Mouse (Mus musculus): Measurements from ENCODE around the gene Nfil3.

The Nfil3 gene

DNA sequence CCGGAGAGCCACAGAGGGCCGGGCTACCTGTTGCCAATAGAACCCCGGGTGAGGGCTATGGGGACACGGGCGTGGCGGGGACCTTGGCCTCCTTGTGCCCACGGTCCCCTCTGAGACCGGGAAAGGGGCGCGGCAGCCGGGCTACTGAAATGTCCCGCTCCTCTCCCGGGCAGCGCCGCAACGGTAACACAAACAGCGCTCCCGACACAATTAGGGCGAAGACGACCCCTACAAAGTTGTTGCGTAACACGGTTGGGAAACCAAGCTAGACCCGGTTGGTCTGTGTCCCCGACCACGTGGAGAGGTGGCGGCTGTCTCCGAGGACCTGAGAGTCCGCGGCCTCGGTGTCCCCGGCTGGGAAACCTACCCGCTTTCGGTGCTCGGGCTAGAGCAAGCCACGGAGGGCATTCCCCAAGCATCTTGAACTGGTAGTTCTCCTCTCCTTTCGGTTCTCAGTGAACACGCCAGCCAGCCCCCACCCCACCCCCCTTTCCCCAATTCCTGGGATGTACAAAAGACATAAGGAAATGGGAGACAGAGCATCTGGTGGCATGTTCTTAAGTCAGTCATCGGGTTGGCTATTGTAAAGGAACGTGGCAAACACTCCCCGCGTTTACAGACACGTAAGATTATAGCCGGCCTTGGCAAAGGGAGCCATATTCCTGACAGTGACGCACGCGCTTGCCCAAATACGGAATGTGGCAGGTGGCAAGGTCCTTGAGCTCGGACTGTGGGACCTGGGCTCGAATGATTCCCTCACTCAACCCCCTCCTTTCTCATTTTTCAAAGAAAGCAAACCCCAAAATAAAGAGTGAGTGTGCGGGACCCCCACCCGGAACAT, 788 bp upstream of the Nfil3 start:
- no peak for DNase-seq (ENCODE audit: low read depth)

DNA sequence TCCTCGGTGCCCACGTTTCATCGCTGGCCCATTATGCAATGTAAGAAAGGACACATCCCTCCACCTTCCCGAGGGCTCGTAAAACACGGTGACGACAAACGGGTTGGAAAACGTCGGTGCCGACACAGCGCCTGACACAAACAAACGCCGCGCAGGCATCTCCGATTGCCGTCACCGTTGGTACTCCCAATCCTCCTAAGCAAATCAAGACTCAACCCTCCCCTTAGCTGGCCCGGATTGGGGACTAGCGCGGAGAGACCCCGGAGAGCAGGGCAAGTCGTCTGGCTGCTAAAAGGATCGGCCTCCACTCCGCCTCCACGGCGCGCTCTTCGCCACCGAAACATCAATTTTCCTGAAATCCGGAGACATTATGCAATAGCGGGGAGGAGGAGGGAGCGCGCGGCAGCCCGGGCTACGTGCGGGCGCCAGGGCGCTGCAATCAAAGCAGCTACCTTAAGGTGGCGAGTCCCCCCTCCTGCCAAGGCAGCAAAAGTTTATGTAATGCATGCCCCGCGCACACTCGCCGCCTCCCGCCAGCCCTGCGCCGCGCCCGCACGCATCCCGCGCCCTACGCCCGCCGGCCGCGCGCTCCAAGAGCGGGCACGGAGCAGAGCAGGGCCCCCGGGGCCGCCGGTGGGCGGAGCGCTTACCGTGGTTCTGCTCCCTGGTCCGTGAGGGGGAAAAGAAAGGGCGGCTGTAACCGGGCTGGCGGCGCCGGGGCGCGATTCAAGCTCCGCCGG, 492 bp downstream of the Nfil3 start:
- DNase-seq (ENCODE audit: low read depth), result no peak

DNA sequence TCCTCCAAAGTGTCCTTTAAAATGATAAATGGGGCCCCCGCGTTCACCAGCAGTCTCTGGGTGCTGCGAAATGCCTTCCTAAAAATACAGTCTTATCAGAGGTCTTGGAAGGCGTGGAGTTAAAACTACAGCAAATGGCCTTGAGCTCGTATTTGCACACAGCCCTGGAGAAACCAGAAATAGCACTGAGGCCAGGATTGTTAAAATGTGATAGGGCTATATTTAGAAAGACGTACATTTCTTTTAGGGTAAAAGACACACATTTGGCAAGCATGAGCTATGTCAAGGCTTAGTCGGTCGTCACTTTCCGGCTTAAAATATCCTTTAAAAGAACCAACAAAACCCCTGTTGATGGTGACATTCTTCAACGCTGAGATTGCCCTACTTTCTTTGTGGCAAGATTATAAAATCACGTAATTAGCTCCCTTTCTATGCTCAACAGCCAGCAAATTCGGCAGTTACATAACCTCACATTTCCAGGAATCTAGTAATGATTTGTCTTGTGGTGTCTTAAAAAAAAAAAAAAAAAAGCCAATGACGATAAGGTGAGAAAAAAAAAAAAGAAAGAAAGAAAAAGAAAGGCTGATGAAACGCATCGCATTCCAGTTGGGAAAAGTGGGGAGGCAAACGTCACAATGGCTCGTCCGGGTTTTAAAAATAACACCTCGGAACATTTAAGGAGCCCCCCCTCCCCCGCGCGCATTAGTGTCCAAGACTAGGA, 1.4 kb downstream of the Nfil3 start:
- DNase-seq (ENCODE audit: low read depth), result no peak

DNA sequence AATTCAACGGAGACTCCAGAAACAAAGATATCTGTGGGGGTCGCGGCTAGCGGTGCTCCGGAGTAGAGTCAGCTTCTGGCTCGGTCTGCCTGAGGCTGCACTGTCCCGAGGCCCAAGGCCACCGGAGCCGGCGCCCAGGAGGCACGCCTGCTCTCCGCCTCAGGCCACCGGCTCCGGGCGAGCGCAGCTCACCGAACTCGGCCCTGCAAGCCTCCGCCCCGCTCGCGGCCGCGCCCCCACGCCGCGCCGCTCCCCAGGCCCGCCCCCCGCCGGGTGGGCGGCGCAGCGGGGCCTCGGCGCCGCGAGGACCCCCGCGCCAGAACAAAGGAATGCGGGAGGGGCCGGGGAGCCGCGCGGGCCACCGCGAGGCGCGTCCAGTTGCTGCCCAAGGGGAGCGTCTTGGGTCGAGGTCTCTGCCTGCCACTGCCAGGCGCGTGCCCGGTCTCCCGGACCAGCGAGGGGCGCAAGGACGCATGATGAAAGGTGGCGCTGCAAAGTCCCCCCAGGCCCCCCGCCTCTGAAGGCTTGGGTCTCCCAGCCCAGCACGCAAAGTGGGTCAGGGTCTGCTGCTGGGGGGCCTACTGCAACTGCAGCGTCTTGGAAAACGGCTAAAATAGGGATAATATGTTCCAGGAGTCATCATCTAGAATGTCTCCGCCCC, 2.4 kb downstream of the Nfil3 start:
- no peak for DNase-seq (ENCODE audit: low read depth)

DNA sequence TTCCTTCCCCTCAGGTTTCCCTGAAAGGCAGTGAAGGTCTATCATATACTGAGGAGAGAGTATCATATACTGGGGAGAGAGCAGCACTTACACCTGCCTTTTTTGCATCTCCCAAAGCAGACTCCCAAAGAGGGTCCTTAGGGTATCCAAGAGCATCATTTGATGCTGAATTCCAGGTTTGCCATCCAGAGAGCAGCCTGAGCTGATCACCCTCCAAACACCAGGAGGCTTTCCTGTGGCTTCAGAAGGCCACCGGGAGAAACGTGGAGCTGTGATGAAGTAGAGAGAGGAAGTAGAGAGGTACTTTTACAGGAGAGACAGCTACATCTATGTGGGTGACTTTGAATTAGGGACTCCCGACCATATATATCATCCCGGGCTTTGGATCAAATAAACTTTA, 3.1 kb downstream of the Nfil3 start:
- DNase-seq (ENCODE audit: low read depth), result no peak

DNA sequence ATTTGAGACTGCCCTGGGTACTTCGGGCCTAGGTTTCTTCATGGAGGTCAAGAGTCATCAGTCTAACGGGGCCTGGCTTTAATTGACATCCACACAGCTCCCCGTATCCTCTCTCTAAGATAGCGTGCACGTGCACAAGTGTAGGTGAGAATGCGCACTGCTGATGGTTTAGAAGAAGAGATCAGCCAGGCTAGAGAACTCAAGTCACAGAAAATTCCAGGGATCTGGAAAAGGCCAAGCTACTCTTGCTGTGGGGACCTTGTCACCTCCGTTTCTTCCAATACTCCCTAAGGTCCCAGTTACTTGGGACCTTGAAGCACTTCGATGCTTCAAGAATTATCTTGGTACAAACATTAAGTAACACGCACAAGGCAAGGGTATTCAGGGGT, 3.7 kb downstream of the Nfil3 start:
- DNase-seq (ENCODE audit: low read depth), result no peak

DNA sequence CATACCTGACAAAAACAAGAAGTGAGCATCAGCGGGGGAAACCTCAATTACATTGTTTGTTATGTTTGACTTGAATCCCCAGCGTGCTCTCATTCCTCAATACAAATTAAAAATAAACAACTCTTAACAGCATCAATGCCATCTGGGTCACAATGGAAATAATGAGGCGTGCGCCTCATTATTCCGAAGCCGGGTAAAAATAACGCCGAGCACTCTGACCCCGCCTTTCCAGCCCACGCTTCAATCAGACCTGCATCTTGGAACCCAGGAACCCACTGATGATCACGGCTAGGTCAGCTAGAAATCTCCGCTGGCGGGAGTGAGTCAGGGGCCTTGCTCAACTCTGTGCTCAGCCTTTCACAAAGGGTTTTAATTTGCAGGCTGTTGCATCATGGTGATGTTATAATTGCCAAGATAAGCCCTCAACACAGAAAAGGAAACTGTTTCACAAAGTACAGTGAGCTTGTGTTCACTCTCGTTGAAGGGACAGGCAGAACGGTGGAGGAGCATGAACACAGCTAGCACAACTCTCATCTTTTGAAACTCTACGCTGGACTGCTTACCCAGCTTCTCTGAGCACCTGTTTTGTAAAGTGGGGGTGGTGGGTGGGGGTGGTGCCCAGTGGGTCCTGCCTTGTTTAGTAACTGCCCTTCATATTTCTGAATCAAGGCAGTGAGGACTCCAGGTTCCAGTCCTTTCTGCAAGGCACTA, 4.2 kb downstream of the Nfil3 start:
- DNase-seq (ENCODE audit: low read depth), result peak; percentile 84

- DNase-seq (ENCODE audit: low read depth), result no peak
These were observed 4.8 kb downstream of the Nfil3 start for GRCm38 (mm10) chr13:52976130-52976509.

- no peak for DNase-seq (ENCODE audit: low read depth)
These were observed 6.2 kb downstream of the Nfil3 start for GRCm38 (mm10) chr13:52974676-52975075.

- DNase-seq (ENCODE audit: low read depth), result no peak
These were observed 7.4 kb downstream of the Nfil3 start for GRCm38 (mm10) chr13:52973427-52973826.

GRCm38 (mm10) chr13:52972626-52973025, 8.2 kb downstream of the Nfil3 start:
- DNase-seq (ENCODE audit: low read depth), result no peak

GRCm38 (mm10) chr13:52970876-52971275, 10.0 kb downstream of the Nfil3 start:
- DNase-seq (ENCODE audit: low read depth), result no peak

DNA sequence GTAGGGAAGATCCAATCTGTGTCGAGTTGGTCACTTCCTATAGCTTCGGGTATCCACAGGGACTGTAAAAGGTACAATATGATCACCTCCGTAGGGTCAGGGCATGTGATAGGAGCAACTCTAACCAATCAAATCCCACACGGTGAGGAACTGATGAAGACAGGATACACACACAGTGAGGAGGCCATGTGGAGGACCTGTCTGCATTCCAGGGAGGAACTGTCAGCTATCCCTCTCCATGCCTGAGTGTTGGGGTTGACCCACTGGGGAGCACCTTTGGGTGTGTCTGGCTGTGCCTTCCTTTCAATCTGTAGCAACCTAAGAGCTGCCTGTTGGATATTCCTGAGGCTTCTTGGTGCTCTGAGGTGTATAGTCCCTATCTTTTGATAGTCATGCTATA, 18.0 kb downstream of the Nfil3 start:
- DNase-seq (ENCODE audit: low read depth), result no peak

- DNase-seq (ENCODE audit: low read depth), result no peak
These were observed 18.5 kb downstream of the Nfil3 start for GRCm38 (mm10) chr13:52962361-52962760.

- no peak for DNase-seq (ENCODE audit: low read depth)
These were observed 26.9 kb downstream of the Nfil3 start for GRCm38 (mm10) chr13:52953779-52954553.

DNA sequence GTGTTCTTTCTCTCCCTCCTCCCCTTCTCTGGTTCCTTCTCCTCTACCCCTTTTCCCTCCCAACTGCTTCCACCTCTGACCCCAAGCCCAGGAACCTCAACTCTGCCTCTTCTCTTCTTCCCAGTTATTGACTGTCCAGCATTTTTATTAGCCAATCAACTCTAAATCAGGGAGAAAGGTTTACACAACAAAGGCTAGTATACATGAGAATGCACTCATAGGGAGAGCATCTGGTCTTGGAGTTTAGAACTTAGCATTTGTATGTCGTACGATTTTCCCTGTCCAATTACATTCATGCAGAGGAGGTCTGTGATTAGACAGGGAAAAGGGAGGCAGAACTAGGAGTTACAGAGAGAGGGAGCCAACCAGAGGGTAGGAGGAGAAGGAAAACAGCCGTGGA, 31.7 kb downstream of the Nfil3 start:
- DNase-seq (ENCODE audit: low read depth), result no peak

- no peak for DNase-seq (ENCODE audit: low read depth)
These were observed 33.3 kb downstream of the Nfil3 start for GRCm38 (mm10) chr13:52947545-52947944.

- DNase-seq (ENCODE audit: low read depth), result no peak
These were observed 35.1 kb downstream of the Nfil3 start for GRCm38 (mm10) chr13:52945769-52946168.

- peak; percentile 53 for DNase-seq (ENCODE audit: low read depth)
These were observed 36.8 kb downstream of the Nfil3 start for GRCm38 (mm10) chr13:52944116-52944515.

DNA sequence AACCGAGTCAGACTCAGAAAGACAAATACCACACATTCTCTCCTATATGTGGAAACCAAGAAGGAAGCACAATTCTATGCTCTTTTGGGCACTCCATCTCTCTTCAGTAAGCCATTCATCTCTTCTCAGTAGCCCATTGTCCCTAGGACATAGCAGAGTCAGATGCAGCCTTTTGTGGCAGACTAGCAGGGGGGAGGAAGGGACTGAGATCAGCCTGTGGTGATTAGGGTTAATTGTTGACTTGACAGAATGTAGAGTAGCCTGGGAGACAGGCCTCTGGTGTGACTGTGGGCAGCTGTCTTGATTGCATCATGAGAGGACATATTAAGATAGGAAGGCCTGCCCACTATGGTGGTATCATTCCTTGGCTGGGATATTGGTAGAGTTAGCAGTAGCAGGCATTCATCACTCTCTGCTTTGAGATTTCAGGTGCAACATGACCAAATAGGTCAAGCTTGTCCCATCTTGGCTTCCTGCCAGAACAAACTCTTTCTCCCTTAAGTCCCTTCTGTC, 37.9 kb downstream of the Nfil3 start:
- no peak for DNase-seq (ENCODE audit: low read depth)

GRCm38 (mm10) chr13:52940956-52941355, 39.9 kb downstream of the Nfil3 start:
- DNase-seq (ENCODE audit: low read depth), result no peak
